Mouse (Mus musculus) heart, adult 2 months (tissue): Measurements from ENCODE around the gene Sftpd. TPM values are rescaled to one million over a fixed set of nuclear protein-coding genes. Genes with fewer than 3 reads are reported as not detected.

Source experiments
- DNase-seq, 2 experiments: peaks; one replicate each; pipeline ENCODE4 v3.0.0; 2021
- H3K27ac ChIP-seq: fragments of 200-600 bp; 2 replicates; pipeline ENCODE4 v1.8.1; 2022
- H3K27me3 ChIP-seq: fragments of 200-500 bp; 2 replicates; pipeline ENCODE4 v1.6.1; 2012; ENCODE audit warnings: mild to moderate bottlenecking, low read length, inconsistent platforms, mixed read lengths; ENCODE audit not compliant: control insufficient read depth, insufficient read depth
- H3K36me3 ChIP-seq: fragments of 200-500 bp; 2 replicates; pipeline ENCODE4 v1.6.1; 2012; ENCODE audit warnings: low read length, inconsistent platforms; ENCODE audit not compliant: control insufficient read depth, insufficient read depth
- H3K4me1 ChIP-seq: fragments of 200-500 bp; 2 replicates; pipeline ENCODE4 v1.6.1; 2011; ENCODE audit warnings: low read length; ENCODE audit not compliant: control insufficient read depth, insufficient read depth
- H3K4me3 ChIP-seq: fragments of 200-600 bp; 2 replicates; pipeline ENCODE4 v1.8.1; 2022
- H3K79me2 ChIP-seq: fragments of 200-500 bp; replicated peaks from 2 replicates; pipeline ENCODE4 v1.6.1; 2012; ENCODE audit warnings: mild to moderate bottlenecking, inconsistent platforms, low read length, moderate library complexity, mixed read lengths; ENCODE audit not compliant: control insufficient read depth, insufficient read depth
- H3K9ac ChIP-seq: fragments of 200-500 bp; 2 replicates; pipeline ENCODE4 v1.6.1; 2012; ENCODE audit warnings: low read depth, mild to moderate bottlenecking, control low read depth, inconsistent platforms, low read length, mixed read lengths
- CTCF ChIP-seq: fragments of 200-600 bp; IDR thresholded peaks from 2 replicates; pipeline ENCODE4 v1.8.1; 2022; ENCODE audit warnings: antibody characterized with exemption, mild to moderate bottlenecking, moderate library complexity
- EP300 ChIP-seq: fragments of 200-500 bp; IDR thresholded peaks from 2 replicates; pipeline ENCODE4 v1.6.1; 2011; ENCODE audit warnings: low read depth, low read length, control low read depth; ENCODE audit not compliant: insufficient read depth
- POLR2A ChIP-seq: fragments of 200-500 bp; IDR thresholded peaks from 2 replicates; pipeline ENCODE4 v1.6.1; 2011; ENCODE audit warnings: mild to moderate bottlenecking, low read depth, low read length, control low read depth; ENCODE audit not compliant: insufficient read depth
- WGBS: fragments of 180-500 bp; shearing (Covaris S2); methylation state at CpG from one replicate; pipeline ENCODE4 v1.1.7; 2018; 5-methylcytosine and 5-hydroxymethylcytosine counted together
- intact Hi-C: fragments of 180-260 bp; cut with DNase I; formaldehyde crosslinking; loops from one replicate; pipeline ENCODE4 v1.15.1; 2025
- polyA plus RNA-seq: library from polyadenylated mRNA; depleted of rRNA; stranded (reverse); fragments of >200 nt; gene quantifications from 2 replicates; pipeline ENCODE4 v1.2.3, GENCODE M21; 2012; rRNA removed
- total RNA-seq, 2 experiments: library from RNA; stranded (reverse); gene quantifications; 2 replicates each; pipeline ENCODE4 v1.2.3; 2021

The Sftpd gene
- total and polyA plus RNA-seq, 3 experiments = 2.0 TPM; not detected in 2

GRCm38 (mm10) chr14:41124683-41125082 is 60.3 kb downstream of the Sftpd start:
- intact Hi-C loops = no loop called here
- no peaks in the 10 kb centered on the region for H3K27me3 ChIP-seq
- 76% methylated on average over 5 of the region's 5 CpGs for WGBS
- no peak overlapping the region for H3K4me3 ChIP-seq
- no peaks in the 10 kb centered on the region for H3K4me1 ChIP-seq
- no peak for DNase-seq
- no peak overlapping the region for H3K9ac ChIP-seq
- TF ChIP-seq EP300 = no peak
- TF ChIP-seq POLR2A = no peak
- no peak for TF ChIP-seq CTCF
- no peaks in the 10 kb centered on the region for H3K36me3 ChIP-seq
- H3K27ac ChIP-seq = no peak overlapping the region
- no peaks in the 10 kb centered on the region for H3K79me2 ChIP-seq

Other genes starting within 250 kb of the Sftpd start
- 10 to 100 TPM; 11.8 to 18.6 TPM for gene Tspan14, start 218.3 kb downstream of the Sftpd start, total RNA-seq
- 25.7 and 26.4 TPM in 2 replicates for gene Tspan14, start 218.3 kb downstream of the Sftpd start, polyA plus RNA-seq
- 10 to 100 TPM; 27.1 to 32.4 TPM for gene Fam213a, start 171.4 kb downstream of the Sftpd start, total RNA-seq
- 13.5 and 16.6 TPM in 2 replicates for gene Fam213a, start 171.4 kb downstream of the Sftpd start, polyA plus RNA-seq
- gene Dydc2, start 115.9 kb downstream of the Sftpd start, total RNA-seq = not detected
- not detected in 2 replicates for gene Dydc2, start 115.9 kb downstream of the Sftpd start, polyA plus RNA-seq
- gene Dydc1, start 112.2 kb downstream of the Sftpd start, total RNA-seq = not detected
- gene Dydc1, start 112.2 kb downstream of the Sftpd start, polyA plus RNA-seq = not detected in 2 replicates
- not detected for gene Mat1a, start 80.1 kb downstream of the Sftpd start, total RNA-seq
- 0.21 and 0.82 TPM in 2 replicates for gene Mat1a, start 80.1 kb downstream of the Sftpd start, polyA plus RNA-seq
- gene Sftpa1, start 53.4 kb downstream of the Sftpd start, total RNA-seq = not detected
- 3.6 TPM in 1 of 2 replicates, not detected in the other for gene Sftpa1, start 53.4 kb downstream of the Sftpd start, polyA plus RNA-seq
- not detected for gene Mbl1, start 33.7 kb downstream of the Sftpd start, total RNA-seq
- not detected in 2 replicates for gene Mbl1, start 33.7 kb downstream of the Sftpd start, polyA plus RNA-seq
- not detected for gene Gm2832, start 93.7 kb upstream of the Sftpd start, total RNA-seq
- gene Gm2832, start 93.7 kb upstream of the Sftpd start, polyA plus RNA-seq = not detected in 2 replicates
- gene Gm5798, start 163.5 kb upstream of the Sftpd start, total RNA-seq = not detected
- not detected in 2 replicates for gene Gm5798, start 163.5 kb upstream of the Sftpd start, polyA plus RNA-seq
- not detected for gene Gm7945, start 201.2 kb upstream of the Sftpd start, total RNA-seq
- gene Gm7945, start 201.2 kb upstream of the Sftpd start, polyA plus RNA-seq = not detected in 2 replicates
- not detected for gene Gm6482, start 223.1 kb upstream of the Sftpd start, total RNA-seq
- gene Gm6482, start 223.1 kb upstream of the Sftpd start, polyA plus RNA-seq = not detected in 2 replicates